Mouse (Mus musculus) spleen, adult 2 months (tissue): ENCODE results near the gene Sephs1.

Experiments
- CTCF ChIP-seq: fragments of 200-500 bp; IDR thresholded peaks from 2 replicates; pipeline ENCODE4 v1.5.1; 2011; ENCODE audit warnings: mild to moderate bottlenecking, inconsistent platforms; ENCODE audit not compliant: insufficient read depth, insufficient read length, insufficient replicate concordance; ENCODE audit errors: extremely low read depth
- POLR2A ChIP-seq: fragments of 200-500 bp; IDR thresholded peaks from 2 replicates; pipeline ENCODE4 v1.6.1; 2011; ENCODE audit warnings: low read depth, low read length, inconsistent platforms

- TF ChIP-seq POLR2A (peak; percentile 42), CTCF (peak; percentile 29; the same call in 1 of the 2 replicates)
These were observed 37.7 kb downstream of the Sephs1 start, which contains the start of gene Phyh for GRCm38 (mm10) chr2:4918860-4919739.
